Mouse (Mus musculus): ENCODE measurements around the gene Kdm1a.

Kdm1a gene

GRCm38 (mm10) chr4:136602018-136602554, 437 bp downstream of the Kdm1a start:
- DNase-seq (ENCODE audit: low spot score in 2 of 2): peak in 1 of 2 experiments; percentile 16

- DNase-seq (ENCODE audit: low spot score in 2 of 2): peak in 1 of 2 experiments; percentile 25
Measured at GRCm38 (mm10) chr4:136601476-136601875, 1.0 kb downstream of the Kdm1a start.

- no peak for DNase-seq (ENCODE audit: low spot score in 2 of 2)
Measured at GRCm38 (mm10) chr4:136600536-136600935, 2.0 kb downstream of the Kdm1a start.

GRCm38 (mm10) chr4:136599869-136600268, 2.7 kb downstream of the Kdm1a start:
- DNase-seq (ENCODE audit: low spot score in 2 of 2): no peak

GRCm38 (mm10) chr4:136598268-136598876, 4.2 kb downstream of the Kdm1a start:
- no peak for DNase-seq (ENCODE audit: low spot score in 2 of 2)

- no peak for DNase-seq (ENCODE audit: low spot score in 2 of 2)
Measured at GRCm38 (mm10) chr4:136595221-136595620, 7.3 kb downstream of the Kdm1a start.

- DNase-seq (ENCODE audit: low spot score in 2 of 2): no peak
Measured at GRCm38 (mm10) chr4:136594006-136594405, 8.5 kb downstream of the Kdm1a start.

GRCm38 (mm10) chr4:136592111-136592510, 10.4 kb downstream of the Kdm1a start:
- no peak for DNase-seq (ENCODE audit: low spot score in 2 of 2)

- DNase-seq (ENCODE audit: low spot score in 2 of 2): no peak
Measured at GRCm38 (mm10) chr4:136588003-136588402, 14.5 kb downstream of the Kdm1a start.

- DNase-seq (ENCODE audit: low spot score in 2 of 2): no peak
Measured at GRCm38 (mm10) chr4:136587221-136587827, 15.2 kb downstream of the Kdm1a start.

- no peak for DNase-seq (ENCODE audit: low spot score in 2 of 2)
Measured at GRCm38 (mm10) chr4:136581885-136582284, 20.6 kb downstream of the Kdm1a start.

GRCm38 (mm10) chr4:136569998-136570397, 32.5 kb downstream of the Kdm1a start:
- DNase-seq (ENCODE audit: low spot score in 2 of 2): no peak

GRCm38 (mm10) chr4:136568629-136569028, 33.9 kb downstream of the Kdm1a start:
- DNase-seq (ENCODE audit: low spot score in 2 of 2): no peak

GRCm38 (mm10) chr4:136562755-136563154, 39.8 kb downstream of the Kdm1a start:
- no peak for DNase-seq (ENCODE audit: low spot score in 2 of 2)

GRCm38 (mm10) chr4:136560270-136560991, 42.1 kb downstream of the Kdm1a start:
- no peak for DNase-seq (ENCODE audit: low spot score in 2 of 2)

- no peak for DNase-seq (ENCODE audit: low spot score in 2 of 2)
Measured at GRCm38 (mm10) chr4:136559690-136560089, 42.8 kb downstream of the Kdm1a start.

GRCm38 (mm10) chr4:136557638-136558037, 44.9 kb downstream of the Kdm1a start:
- DNase-seq (ENCODE audit: low spot score in 2 of 2): no peak

GRCm38 (mm10) chr4:136553108-136553507, 49.4 kb downstream of the Kdm1a start:
- no peak for DNase-seq (ENCODE audit: low spot score in 2 of 2)

GRCm38 (mm10) chr4:136548381-136548801, 54.1 kb downstream of the Kdm1a start:
- no peak for DNase-seq (ENCODE audit: low spot score in 2 of 2)

GRCm38 (mm10) chr4:136547721-136548120, 54.8 kb downstream of the Kdm1a start:
- DNase-seq (ENCODE audit: low spot score in 2 of 2): no peak

GRCm38 (mm10) chr4:136546279-136547045, 56.1 kb downstream of the Kdm1a start:
- no peak for DNase-seq (ENCODE audit: low spot score in 2 of 2)

GRCm38 (mm10) chr4:136545151-136545550, 57.4 kb downstream of the Kdm1a start:
- DNase-seq (ENCODE audit: low spot score in 2 of 2): no peak

Measured in right cerebral cortex, postnatal 36 days (tissue).